Mouse (Mus musculus): ENCODE measurements around the gene Ddr1. TPM values are rescaled to one million over a fixed set of nuclear protein-coding genes. Genes with fewer than 3 reads are reported as not detected.

The Ddr1 gene
- polyA plus RNA-seq (2015; fragmentation: Nextera tagmentation; extraction: Ambion mirVana) = 107 and 108 TPM in 2 replicates

- no peaks in the 10 kb centered on the region for H3K9me3 ChIP-seq (ENCODE audit: low read length)
- H3K4me2 ChIP-seq (replicated peaks; ENCODE audit: low read depth, low read length) = peak within 1 kb of the TSS; percentile 68
- WGBS = 7% methylated on average over 19 of the region's 19 CpGs
- no peaks in the 10 kb centered on the region for H3K27me3 ChIP-seq (ENCODE audit: insufficient read depth, low read length)
- ATAC-seq (ENCODE audit: low FRiP score, low TSS enrichment) = peak; percentile 44
- peaks cover 42% of the 10 kb centered on the region for H3K4me1 ChIP-seq (ENCODE audit: insufficient read depth, low read length)
- H3K36me3 ChIP-seq (ENCODE audit: insufficient read depth, low read length) = no peaks in the 10 kb centered on the region
- H3K4me3 ChIP-seq (ENCODE audit: low read length) = peak within 1 kb of the TSS; percentile 54
- peak within 1 kb of the TSS; percentile 78 for H3K9ac ChIP-seq (replicated peaks; ENCODE audit: low read length)
- H3K27ac ChIP-seq (ENCODE audit: low read length) = peak within 1 kb of the TSS; percentile 99
These were observed at the start of gene Ddr1 for GRCm38 (mm10) chr17:35704621-35705464. Gene Ddr1, minus strand, starts transcription at chr17:35704621.

DNA sequence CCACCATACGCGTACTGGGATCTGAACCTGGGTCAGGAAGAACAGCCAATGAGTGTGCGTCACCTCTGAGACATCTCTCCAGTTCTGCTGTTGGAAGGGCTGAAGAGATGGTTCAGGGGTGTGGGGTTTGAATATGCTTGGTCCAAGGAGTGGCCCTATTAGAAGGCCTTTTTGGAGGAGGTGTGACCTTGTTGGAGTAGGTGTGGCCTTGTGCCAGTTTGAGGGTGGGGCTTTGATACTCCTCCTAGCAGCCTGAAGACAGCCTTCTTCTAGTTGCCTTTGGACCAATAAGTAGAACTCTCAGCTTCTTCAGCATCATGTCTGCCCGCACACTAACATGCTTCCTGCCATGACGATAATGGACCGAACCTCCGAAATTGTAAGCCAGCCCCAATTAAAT is 49.2 kb upstream of the Ddr1 start:
- 95% methylated on average over 7 of the region's 7 CpGs for WGBS
- Histone ChIP-seq H3K27me3 (ENCODE audit: insufficient read depth, low read length) (no peaks in the 10 kb centered on the region), H3K9me3 (ENCODE audit: low read length) (no peaks in the 10 kb centered on the region), H3K4me1 (ENCODE audit: insufficient read depth, low read length) (no peaks in the 10 kb centered on the region), H3K36me3 (ENCODE audit: insufficient read depth, low read length) (no peaks in the 10 kb centered on the region), H3K9ac (replicated peaks; ENCODE audit: low read length) (no peak overlapping the region), H3K4me3 (ENCODE audit: low read length) (no peak overlapping the region), H3K27ac (ENCODE audit: low read length) (no peak overlapping the region), H3K4me2 (replicated peaks; ENCODE audit: low read depth, low read length) (no peak overlapping the region)
- ATAC-seq (ENCODE audit: low FRiP score, low TSS enrichment) = no peak

DNA sequence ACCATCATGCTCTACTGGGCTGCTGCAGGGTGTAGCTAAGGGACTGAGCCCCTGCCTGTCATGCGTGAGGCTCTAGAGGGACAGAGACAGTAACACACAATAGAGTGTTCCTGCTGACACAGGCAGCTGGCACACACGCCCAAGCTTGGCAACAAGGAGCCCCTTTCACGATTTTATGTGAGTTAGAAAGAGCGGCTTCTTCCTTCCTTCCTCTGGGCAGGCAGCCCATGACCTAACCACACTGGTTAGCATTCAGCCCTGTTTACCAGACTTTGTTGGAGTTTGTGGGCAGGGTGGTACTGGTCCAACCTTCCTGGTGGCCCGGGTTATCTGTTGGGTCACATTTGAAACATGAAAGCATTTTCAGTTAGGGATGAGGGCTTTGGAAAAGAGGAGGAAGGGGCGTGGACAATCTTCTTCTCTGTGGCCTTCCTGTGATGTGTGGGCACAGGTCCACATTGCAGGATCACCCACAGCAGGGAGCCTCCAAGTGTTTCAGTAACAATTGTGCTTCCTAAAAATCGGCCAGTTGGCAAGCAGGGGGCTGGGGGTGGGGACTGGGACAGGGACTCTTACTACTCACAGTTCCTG is 47.9 kb upstream of the Ddr1 start:
- no peak for ATAC-seq (ENCODE audit: low FRiP score, low TSS enrichment)
- H3K9me3 ChIP-seq (ENCODE audit: low read length) = no peaks in the 10 kb centered on the region
- no peak overlapping the region for H3K4me3 ChIP-seq (ENCODE audit: low read length)
- H3K4me1 ChIP-seq (ENCODE audit: insufficient read depth, low read length) = no peaks in the 10 kb centered on the region
- WGBS = 62% methylated on average over 7 of the region's 7 CpGs
- H3K4me2 ChIP-seq (replicated peaks; ENCODE audit: low read depth, low read length) = no peak overlapping the region
- H3K36me3 ChIP-seq (ENCODE audit: insufficient read depth, low read length) = no peaks in the 10 kb centered on the region
- H3K27ac ChIP-seq (ENCODE audit: low read length) = no peak overlapping the region
- H3K9ac ChIP-seq (replicated peaks; ENCODE audit: low read length) = no peak overlapping the region; the same call in 1 of the 2 replicates
- no peaks in the 10 kb centered on the region for H3K27me3 ChIP-seq (ENCODE audit: insufficient read depth, low read length)

DNA sequence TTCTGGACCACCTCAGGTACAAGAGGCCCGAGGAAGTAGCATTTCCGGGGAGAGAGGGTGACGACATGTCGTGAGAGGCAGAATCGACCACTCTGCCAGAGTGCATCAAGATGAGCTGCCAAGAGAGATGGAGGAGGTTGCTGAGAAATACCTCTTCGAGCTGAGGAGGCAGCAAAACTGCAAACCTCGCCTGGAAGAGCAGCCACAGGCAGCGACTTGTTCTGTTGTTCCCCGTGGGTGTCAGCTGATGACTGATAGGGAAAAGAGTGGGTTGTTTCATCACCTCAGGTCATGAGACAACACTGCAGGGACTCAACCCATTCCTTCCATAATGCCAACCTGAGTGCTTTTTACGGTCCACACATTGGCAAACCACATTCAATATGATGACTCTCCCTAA is 45.3 kb upstream of the Ddr1 start:
- 75% methylated on average over 10 of the region's 10 CpGs for WGBS
- Histone ChIP-seq H3K36me3 (ENCODE audit: insufficient read depth, low read length) (no peaks in the 10 kb centered on the region), H3K9ac (replicated peaks; ENCODE audit: low read length) (no peak overlapping the region), H3K4me3 (ENCODE audit: low read length) (no peak overlapping the region), H3K4me2 (replicated peaks; ENCODE audit: low read depth, low read length) (no peak overlapping the region), H3K27ac (ENCODE audit: low read length) (no peak overlapping the region), H3K9me3 (ENCODE audit: low read length) (no peaks in the 10 kb centered on the region), H3K27me3 (ENCODE audit: insufficient read depth, low read length) (no peaks in the 10 kb centered on the region), H3K4me1 (ENCODE audit: insufficient read depth, low read length) (no peaks in the 10 kb centered on the region)
- ATAC-seq (ENCODE audit: low FRiP score, low TSS enrichment) = no peak

DNA sequence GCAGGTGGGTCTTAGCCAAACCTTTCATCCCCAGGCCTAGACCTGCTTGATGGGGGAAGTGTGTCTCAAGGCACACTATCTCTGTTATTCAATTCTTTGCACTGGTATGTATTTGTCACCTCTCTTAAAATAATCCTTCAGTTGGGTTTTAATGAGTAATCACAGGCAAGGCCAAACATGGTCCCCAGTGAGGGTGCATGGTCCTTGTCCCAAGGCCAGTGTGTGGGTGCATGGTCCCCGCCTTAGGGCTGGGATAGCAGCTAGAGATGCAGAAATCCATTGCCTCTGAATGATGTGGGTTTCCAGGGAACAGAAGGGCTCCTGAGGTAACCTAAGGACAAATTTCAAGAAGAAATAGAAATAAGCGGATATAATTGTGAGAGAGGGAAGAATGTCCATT is 39.9 kb upstream of the Ddr1 start:
- H3K9ac ChIP-seq (replicated peaks; ENCODE audit: low read length) = no peak overlapping the region
- H3K27me3 ChIP-seq (ENCODE audit: insufficient read depth, low read length) = no peaks in the 10 kb centered on the region
- 94% methylated on average over 2 of the region's 2 CpGs for WGBS
- ATAC-seq (ENCODE audit: low FRiP score, low TSS enrichment) = no peak
- H3K27ac ChIP-seq (ENCODE audit: low read length) = no peak overlapping the region
- H3K4me3 ChIP-seq (ENCODE audit: low read length) = no peak overlapping the region
- no peaks in the 10 kb centered on the region for H3K36me3 ChIP-seq (ENCODE audit: insufficient read depth, low read length)
- H3K4me2 ChIP-seq (replicated peaks; ENCODE audit: low read depth, low read length) = no peak overlapping the region
- H3K4me1 ChIP-seq (ENCODE audit: insufficient read depth, low read length) = no peaks in the 10 kb centered on the region
- no peaks in the 10 kb centered on the region for H3K9me3 ChIP-seq (ENCODE audit: low read length)

- H3K36me3 ChIP-seq (ENCODE audit: insufficient read depth, low read length) = no peaks in the 10 kb centered on the region
- H3K9ac ChIP-seq (replicated peaks; ENCODE audit: low read length) = no peak overlapping the region
- H3K4me1 ChIP-seq (ENCODE audit: insufficient read depth, low read length) = no peaks in the 10 kb centered on the region
- no peak overlapping the region for H3K27ac ChIP-seq (ENCODE audit: low read length)
- no peak overlapping the region for H3K4me2 ChIP-seq (replicated peaks; ENCODE audit: low read depth, low read length)
- H3K27me3 ChIP-seq (ENCODE audit: insufficient read depth, low read length) = no peaks in the 10 kb centered on the region
- 74% methylated on average over 3 of the region's 3 CpGs for WGBS
- no peak for ATAC-seq (ENCODE audit: low FRiP score, low TSS enrichment)
- no peaks in the 10 kb centered on the region for H3K9me3 ChIP-seq (ENCODE audit: low read length)
- H3K4me3 ChIP-seq (ENCODE audit: low read length) = no peak overlapping the region
These were observed 38.5 kb upstream of the Ddr1 start for GRCm38 (mm10) chr17:35742948-35743347.

DNA sequence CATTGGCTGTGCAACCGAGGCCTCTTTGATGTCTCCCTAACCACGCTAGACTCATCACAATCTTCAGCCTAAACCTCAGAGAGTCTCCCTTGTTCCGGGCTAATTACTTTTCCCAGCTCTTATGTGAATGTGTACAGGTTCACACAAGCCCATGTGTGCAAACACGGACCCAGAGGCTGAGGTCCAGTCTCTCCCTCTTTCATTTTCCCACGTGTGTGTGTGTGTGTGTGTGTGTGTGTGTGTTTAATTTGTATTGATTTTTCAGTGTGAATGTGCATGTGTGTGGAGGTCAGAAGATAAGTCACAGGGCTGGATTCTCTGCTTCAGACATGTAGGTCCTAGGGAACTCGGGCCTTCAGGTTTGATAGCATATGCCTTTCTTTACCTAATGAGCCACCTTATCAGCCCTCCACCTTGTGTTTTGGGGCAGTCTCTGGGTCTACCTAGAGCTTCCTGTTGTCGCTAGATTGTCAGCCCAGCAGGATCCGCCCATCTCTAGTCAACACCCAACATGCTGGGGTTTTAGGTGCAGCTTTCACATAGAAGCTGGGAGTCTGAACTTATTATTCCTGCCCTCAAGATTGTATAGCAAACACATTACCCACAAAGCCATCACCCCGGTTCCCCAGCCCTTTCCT is 37.3 kb upstream of the Ddr1 start:
- Histone ChIP-seq H3K27ac (ENCODE audit: low read length) (no peak overlapping the region), H3K9me3 (ENCODE audit: low read length) (no peaks in the 10 kb centered on the region), H3K4me2 (replicated peaks; ENCODE audit: low read depth, low read length) (no peak overlapping the region), H3K4me3 (ENCODE audit: low read length) (no peak overlapping the region), H3K9ac (replicated peaks; ENCODE audit: low read length) (no peak overlapping the region), H3K36me3 (ENCODE audit: insufficient read depth, low read length) (no peaks in the 10 kb centered on the region), H3K27me3 (ENCODE audit: insufficient read depth, low read length) (no peaks in the 10 kb centered on the region), H3K4me1 (ENCODE audit: insufficient read depth, low read length) (no peaks in the 10 kb centered on the region)
- WGBS = 76% methylated on average over 9 of the region's 9 CpGs
- no peak for ATAC-seq (ENCODE audit: low FRiP score, low TSS enrichment)

DNA sequence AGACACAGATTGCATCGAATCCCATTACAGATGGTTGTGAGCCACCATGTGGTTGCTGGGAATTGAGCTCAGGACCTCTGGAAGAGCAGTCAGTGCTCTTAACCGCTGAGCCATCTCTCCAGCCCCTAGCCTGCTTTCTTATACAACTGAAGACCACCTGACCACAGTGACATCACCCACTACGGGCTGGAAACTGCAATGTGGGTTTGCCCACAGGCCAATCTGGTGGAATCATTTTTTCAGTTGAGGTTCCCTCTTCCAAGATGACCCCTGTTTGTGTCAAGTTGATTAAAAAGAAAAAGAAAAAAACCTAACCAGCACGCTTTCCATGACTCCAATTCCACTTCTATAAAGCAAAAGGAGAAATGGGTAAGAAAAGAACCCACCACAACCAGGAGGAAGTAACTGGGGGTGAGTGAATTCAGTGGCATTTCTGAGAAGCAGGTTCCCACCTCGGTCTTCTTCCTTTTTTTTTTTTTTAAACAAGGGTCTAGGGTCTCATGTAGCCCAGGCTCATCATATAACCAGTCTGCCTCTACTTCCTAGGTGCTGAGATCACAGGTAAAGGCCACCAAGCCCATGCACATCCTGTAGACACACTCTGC is 36.0 kb upstream of the Ddr1 start:
- H3K9me3 ChIP-seq (ENCODE audit: low read length) = no peaks in the 10 kb centered on the region
- no peaks in the 10 kb centered on the region for H3K36me3 ChIP-seq (ENCODE audit: insufficient read depth, low read length)
- no peak overlapping the region for H3K27ac ChIP-seq (ENCODE audit: low read length)
- no peak overlapping the region for H3K4me3 ChIP-seq (ENCODE audit: low read length)
- no peak overlapping the region for H3K9ac ChIP-seq (replicated peaks; ENCODE audit: low read length)
- H3K4me1 ChIP-seq (ENCODE audit: insufficient read depth, low read length) = no peaks in the 10 kb centered on the region
- H3K27me3 ChIP-seq (ENCODE audit: insufficient read depth, low read length) = no peaks in the 10 kb centered on the region
- WGBS = 77% methylated on average over 5 of the region's 5 CpGs
- H3K4me2 ChIP-seq (replicated peaks; ENCODE audit: low read depth, low read length) = no peak overlapping the region
- no peak for ATAC-seq (ENCODE audit: low FRiP score, low TSS enrichment)

DNA sequence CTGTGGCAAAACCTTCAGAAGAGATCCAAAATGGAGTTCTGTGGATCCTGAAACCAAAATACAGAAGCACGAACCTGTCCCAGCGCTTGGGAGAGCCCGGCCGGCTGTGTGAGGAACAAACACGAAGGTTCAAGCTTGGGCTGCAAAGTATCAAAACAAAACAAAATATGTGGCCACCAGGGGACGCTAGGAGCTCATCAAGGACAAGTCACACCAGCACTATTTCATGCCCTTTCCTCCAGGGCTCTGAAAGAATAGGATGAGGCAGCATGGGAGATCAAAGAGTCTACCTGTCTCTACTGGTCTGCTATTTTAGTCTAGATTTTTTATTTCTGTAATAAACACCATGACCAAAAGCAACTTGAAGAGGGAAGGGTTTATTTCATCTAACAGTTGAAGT is 35.3 kb upstream of the Ddr1 start:
- 16% methylated on average over 6 of the region's 6 CpGs for WGBS
- peak; percentile 41; the same call in 1 of the 2 replicates for ATAC-seq (ENCODE audit: low FRiP score, low TSS enrichment)
- H3K4me2 ChIP-seq (replicated peaks; ENCODE audit: low read depth, low read length) = no peak overlapping the region

More for the DNA sequence above, 35.3 kb upstream of the Ddr1 start:
- Histone ChIP-seq H3K9ac (replicated peaks; ENCODE audit: low read length) (no peak overlapping the region), H3K36me3 (ENCODE audit: insufficient read depth, low read length) (no peaks in the 10 kb centered on the region), H3K27ac (ENCODE audit: low read length) (no peak overlapping the region), H3K9me3 (ENCODE audit: low read length) (no peaks in the 10 kb centered on the region), H3K4me1 (ENCODE audit: insufficient read depth, low read length) (no peaks in the 10 kb centered on the region), H3K4me3 (ENCODE audit: low read length) (no peak overlapping the region), H3K27me3 (ENCODE audit: insufficient read depth, low read length) (no peaks in the 10 kb centered on the region)

All from kidney, embryonic 16.5 days (tissue).